Mouse (Mus musculus) ES-Bruce4 (cell line): ENCODE data around the gene Efcab11.

Source experiments
- CTCF ChIP-seq: IDR thresholded peaks from one replicate; pipeline ENCODE4 v1.8.1; 2011; ENCODE audit warnings: low read depth, low read length
- POLR2A ChIP-seq: IDR thresholded peaks from one replicate; pipeline ENCODE4 v1.8.1; 2011; ENCODE audit warnings: low read length; ENCODE audit not compliant: insufficient read depth

- TF ChIP-seq CTCF, result no peak
- TF ChIP-seq POLR2A, result no peak
Observed at GRCm38 (mm10) chr12:99868821-99869220, 15.4 kb downstream of the Efcab11 start.
